Mouse (Mus musculus) limb, embryonic 12.5 days (tissue): ENCODE data around the gene Ctnna3. TPM values are rescaled to one million over a fixed set of nuclear protein-coding genes. Genes with fewer than 3 reads are reported as not detected.

Experiments
- ATAC-seq: fragments of 200-750 bp; cut with Nextera tagmentation; 2 replicates; pipeline ENCODE4 v1.8.0; 2017; ENCODE audit warnings: low read depth, moderate TSS enrichment; ENCODE audit not compliant: insufficient number of reproducible peaks, insufficient read depth, low FRiP score, low TSS enrichment
- H3K27ac ChIP-seq: fragments of 300-500 bp; sonication (generic); 2 replicates; pipeline ENCODE4 v1.5.1; 2016; ENCODE audit warnings: mild to moderate bottlenecking, moderate library complexity
- H3K27me3 ChIP-seq: fragments of 300-500 bp; sonication (generic); 2 replicates; pipeline ENCODE4 v1.6.1; 2016; ENCODE audit warnings: mild to moderate bottlenecking, moderate library complexity
- H3K36me3 ChIP-seq: fragments of 300-500 bp; sonication (generic); 2 replicates; pipeline ENCODE4 v1.6.1; 2016; ENCODE audit warnings: mild to moderate bottlenecking, moderate library complexity
- H3K4me1 ChIP-seq: fragments of 300-500 bp; sonication (generic); replicated peaks from 2 replicates; pipeline ENCODE4 v1.6.1; 2016
- H3K4me2 ChIP-seq: fragments of 300-500 bp; sonication (generic); 2 replicates; pipeline ENCODE4 v1.6.1; 2016; ENCODE audit warnings: mild to moderate bottlenecking, moderate library complexity
- H3K4me3 ChIP-seq: fragments of 300-500 bp; sonication (generic); replicated peaks from 2 replicates; pipeline ENCODE4 v1.5.1; 2016; ENCODE audit warnings: mild to moderate bottlenecking
- H3K9ac ChIP-seq: fragments of 300-500 bp; sonication (generic); replicated peaks from 2 replicates; pipeline ENCODE4 v1.6.1; 2016; ENCODE audit warnings: mild to moderate bottlenecking, moderate library complexity
- H3K9me3 ChIP-seq: fragments of 300-500 bp; sonication (generic); 2 replicates; pipeline ENCODE4 v1.6.1; 2016; ENCODE audit warnings: mild to moderate bottlenecking, moderate library complexity
- WGBS: fragments of 180-500 bp; shearing (Covaris S2); methylation state at CpG from one replicate; pipeline ENCODE4 v1.1.7; 2016; 5-methylcytosine and 5-hydroxymethylcytosine counted together
- polyA plus RNA-seq: library from polyadenylated mRNA; unstranded; fragments of >200 nt; fragmentation: Nextera tagmentation; extraction: Ambion mirVana; gene quantifications from 2 replicates; pipeline ENCODE4 v1.2.1, GENCODE M21; 2016

Gene Ctnna3
- polyA plus RNA-seq, 1 experiment from 2014 or later: 0.24 TPM

DNA sequence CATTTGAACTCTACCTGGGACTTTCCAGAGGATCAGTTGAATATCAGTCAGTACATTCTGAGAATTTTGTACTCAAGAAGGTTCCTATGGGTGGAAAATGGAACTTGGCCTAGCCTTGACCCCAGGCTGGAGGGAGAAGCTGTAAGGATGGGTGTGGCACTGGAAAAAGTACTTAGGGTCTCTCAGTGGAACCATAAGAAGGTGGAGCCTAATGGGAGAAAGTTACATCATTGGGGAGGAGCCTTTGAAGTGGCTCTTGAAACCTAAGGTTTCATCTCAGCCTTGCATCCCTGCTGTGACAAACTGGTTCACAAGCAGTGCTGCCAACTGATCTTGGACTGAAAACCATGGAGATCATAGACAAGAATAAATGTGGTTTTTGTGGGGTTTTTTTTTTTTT lies 1318.8 kb downstream of the Ctnna3 start:
- Histone ChIP-seq H3K27me3 (no peaks in the 10 kb centered on the region), H3K9me3 (no peaks in the 10 kb centered on the region), H3K4me1 (no peaks in the 10 kb centered on the region), H3K9ac (no peak overlapping the region), H3K27ac (no peak overlapping the region), H3K4me3 (no peak overlapping the region), H3K4me2 (no peak overlapping the region), H3K36me3 (no peaks in the 10 kb centered on the region)
- no peak for ATAC-seq

DNA sequence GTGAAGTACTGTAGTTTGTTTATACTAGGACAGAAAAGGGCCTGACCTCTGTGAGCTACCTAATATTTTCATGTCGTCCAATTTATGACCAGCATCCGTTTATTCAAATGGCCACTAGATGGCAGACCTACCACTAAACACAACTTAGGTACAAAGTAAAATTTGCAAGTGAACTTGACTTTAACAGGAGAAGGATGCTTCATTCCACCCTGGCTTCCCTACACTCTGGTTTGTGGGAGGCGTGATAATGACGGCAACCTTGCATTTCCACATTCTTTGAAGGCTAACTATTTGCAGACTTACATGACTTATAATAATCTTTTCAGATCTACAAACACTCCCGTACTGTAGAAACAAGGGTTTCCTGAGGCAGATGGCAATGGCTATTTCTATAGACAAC lies 1320.9 kb downstream of the Ctnna3 start:
- no peak overlapping the region for H3K4me2 ChIP-seq

DNA sequence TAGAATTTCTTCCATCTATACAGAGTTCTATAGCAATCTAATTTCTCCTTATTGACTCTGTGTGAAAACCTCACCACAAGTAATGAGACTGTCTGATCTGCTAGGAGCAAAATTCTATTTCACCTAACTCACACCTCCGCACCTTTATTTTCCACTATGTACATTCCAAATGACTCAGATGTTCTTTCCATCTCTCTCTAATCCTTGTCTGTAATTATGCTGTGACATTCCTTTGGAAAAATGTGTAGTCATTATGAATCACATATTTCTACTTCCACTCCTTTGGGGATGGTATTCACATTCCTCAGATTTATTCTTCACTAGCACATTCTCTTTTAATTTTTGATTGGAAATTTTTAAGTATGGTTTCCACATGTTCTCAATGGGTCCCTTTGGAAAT lies 1406.4 kb downstream of the Ctnna3 start:
- 89% methylated on average over 1 of the region's 1 CpGs for WGBS
- H3K9ac ChIP-seq: no peak overlapping the region
- ATAC-seq: no peak

More for the DNA sequence above, 1320.9 kb downstream of the Ctnna3 start:
- 46% methylated on average over 5 of the region's 5 CpGs for WGBS
- Histone ChIP-seq H3K4me3 (no peak overlapping the region), H3K36me3 (no peaks in the 10 kb centered on the region), H3K27me3 (no peaks in the 10 kb centered on the region), H3K27ac (no peak overlapping the region), H3K9ac (no peak overlapping the region), H3K9me3 (no peaks in the 10 kb centered on the region), H3K4me1 (no peaks in the 10 kb centered on the region)
- no peak for ATAC-seq

GRCm38 (mm10) chr10:64861439-64861838 lies 1431.5 kb downstream of the Ctnna3 start:
- 71% methylated on average over 2 of the region's 2 CpGs for WGBS

More for the DNA sequence above, 1406.4 kb downstream of the Ctnna3 start:
- Histone ChIP-seq H3K9me3 (no peaks in the 10 kb centered on the region; the same call in 1 of the 2 replicates), H3K4me3 (no peak overlapping the region), H3K4me1 (no peaks in the 10 kb centered on the region), H3K27ac (no peak overlapping the region), H3K36me3 (no peaks in the 10 kb centered on the region), H3K27me3 (no peaks in the 10 kb centered on the region), H3K4me2 (no peak overlapping the region)

DNA sequence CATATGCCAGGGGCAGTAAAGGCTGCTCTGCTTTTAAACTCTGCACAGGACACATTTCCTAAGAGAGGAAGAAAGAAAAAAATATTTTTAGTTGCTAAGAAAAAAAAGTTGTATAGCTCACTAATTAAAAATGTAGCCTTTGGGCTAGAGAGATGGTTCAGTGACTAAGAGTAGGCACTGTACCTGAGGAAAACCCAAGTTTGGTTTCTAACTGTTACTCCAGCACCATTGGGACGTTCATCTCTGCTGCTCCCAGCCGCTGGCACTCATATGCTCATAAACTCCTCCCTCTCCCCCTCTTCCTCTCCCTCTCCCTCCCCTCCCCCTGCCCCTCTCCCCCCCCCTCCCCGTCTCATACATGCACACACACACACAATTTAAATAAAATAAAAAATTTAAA lies 1441.0 kb downstream of the Ctnna3 start:
- Histone ChIP-seq H3K4me2 (no peak overlapping the region), H3K9me3 (no peaks in the 10 kb centered on the region), H3K27me3 (no peaks in the 10 kb centered on the region), H3K36me3 (no peaks in the 10 kb centered on the region), H3K4me1 (no peaks in the 10 kb centered on the region), H3K9ac (no peak overlapping the region), H3K27ac (no peak overlapping the region), H3K4me3 (no peak overlapping the region)
- WGBS: 65% methylated on average over 3 of the region's 3 CpGs
- ATAC-seq: no peak

More at GRCm38 (mm10) chr10:64861439-64861838, 1431.5 kb downstream of the Ctnna3 start:
- Histone ChIP-seq H3K27me3 (no peaks in the 10 kb centered on the region), H3K27ac (no peak overlapping the region), H3K9me3 (no peaks in the 10 kb centered on the region), H3K9ac (no peak overlapping the region), H3K4me3 (no peak overlapping the region), H3K36me3 (no peaks in the 10 kb centered on the region), H3K4me1 (no peaks in the 10 kb centered on the region), H3K4me2 (no peak overlapping the region)
- no peak for ATAC-seq

DNA sequence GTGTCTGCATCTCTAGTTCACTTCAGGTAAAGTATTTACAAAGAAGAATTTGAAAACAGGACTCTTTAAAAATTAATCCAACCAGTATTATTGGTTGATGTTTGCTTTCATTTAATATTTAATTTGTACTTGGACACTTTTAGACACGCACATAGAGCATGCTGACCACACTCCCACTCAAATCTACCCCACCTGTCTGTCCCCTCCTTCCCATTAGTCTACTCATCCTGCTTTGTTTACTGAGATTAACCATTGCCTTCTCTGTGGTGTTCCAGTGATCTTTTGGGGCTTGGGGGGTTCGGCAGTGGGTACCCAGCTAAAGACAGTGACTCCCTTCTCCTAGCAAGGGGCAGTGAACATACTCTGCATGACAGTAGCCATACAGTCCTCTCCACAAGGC lies 1446.6 kb downstream of the Ctnna3 start:
- Histone ChIP-seq H3K4me1 (no peaks in the 10 kb centered on the region), H3K27ac (no peak overlapping the region), H3K4me3 (no peak overlapping the region), H3K27me3 (no peaks in the 10 kb centered on the region), H3K9me3 (no peaks in the 10 kb centered on the region), H3K36me3 (no peaks in the 10 kb centered on the region), H3K4me2 (no peak overlapping the region), H3K9ac (no peak overlapping the region)
- WGBS: 79% methylated on average over 2 of the region's 2 CpGs
- no peak for ATAC-seq

DNA sequence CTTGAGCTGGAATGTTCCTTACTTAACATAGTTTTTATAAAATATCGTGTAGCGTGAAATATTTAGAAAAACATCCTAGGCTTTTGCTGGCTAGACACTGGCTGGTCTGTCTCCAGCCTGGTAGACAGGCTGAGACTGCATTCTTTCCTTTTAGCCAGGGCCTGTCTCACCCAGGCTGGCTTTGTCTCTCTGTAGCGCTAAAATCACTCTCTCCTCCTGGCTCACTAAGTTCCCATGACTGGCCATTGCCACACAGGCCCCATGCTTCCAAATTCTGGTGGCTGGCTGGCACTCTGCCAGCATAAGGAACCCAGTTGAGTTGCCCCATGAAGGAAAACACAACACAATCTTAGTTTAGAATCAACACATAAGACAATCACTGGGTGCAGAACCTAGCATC lies 1450.0 kb downstream of the Ctnna3 start:
- no peaks in the 10 kb centered on the region for H3K4me1 ChIP-seq
- ATAC-seq: no peak
- H3K9ac ChIP-seq: no peak overlapping the region
- no peak overlapping the region for H3K27ac ChIP-seq
- no peaks in the 10 kb centered on the region for H3K9me3 ChIP-seq
- H3K36me3 ChIP-seq: no peaks in the 10 kb centered on the region
- H3K27me3 ChIP-seq: no peaks in the 10 kb centered on the region
- H3K4me3 ChIP-seq: no peak overlapping the region
- WGBS: 73% methylated on average over 3 of the region's 3 CpGs
- no peak overlapping the region for H3K4me2 ChIP-seq

GRCm38 (mm10) chr10:64886946-64887345 lies 1457.0 kb downstream of the Ctnna3 start:
- H3K9me3 ChIP-seq: no peaks in the 10 kb centered on the region
- no peak overlapping the region for H3K4me2 ChIP-seq
- no peak for ATAC-seq
- no peak overlapping the region for H3K27ac ChIP-seq
- H3K36me3 ChIP-seq: no peaks in the 10 kb centered on the region
- no peaks in the 10 kb centered on the region for H3K27me3 ChIP-seq
- no peak overlapping the region for H3K9ac ChIP-seq
- 81% methylated on average over 9 of the region's 9 CpGs for WGBS
- no peaks in the 10 kb centered on the region for H3K4me1 ChIP-seq
- H3K4me3 ChIP-seq: no peak overlapping the region

DNA sequence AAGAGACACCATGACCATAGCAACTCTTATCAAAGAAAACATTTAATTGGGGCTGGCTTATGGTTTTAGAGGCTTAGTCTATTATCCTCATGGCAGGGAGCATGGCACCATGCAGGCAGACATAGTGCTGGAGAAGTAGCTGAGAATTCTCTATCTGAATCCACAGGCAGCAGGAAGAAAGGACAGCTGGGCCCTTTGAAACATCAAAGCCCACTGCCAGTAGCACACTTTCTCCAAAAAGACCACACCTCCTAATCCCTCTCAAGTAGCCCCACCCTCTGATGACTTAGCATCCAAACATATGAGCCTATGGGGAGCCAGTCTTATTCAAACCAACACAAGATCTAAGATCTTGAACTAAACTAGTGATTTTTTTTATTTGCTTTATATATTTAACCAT lies 1462.6 kb downstream of the Ctnna3 start:
- no peak overlapping the region for H3K4me2 ChIP-seq
- H3K4me1 ChIP-seq: no peaks in the 10 kb centered on the region
- no peaks in the 10 kb centered on the region for H3K9me3 ChIP-seq
- no peak overlapping the region for H3K9ac ChIP-seq
- no peak overlapping the region for H3K4me3 ChIP-seq
- H3K27ac ChIP-seq: no peak overlapping the region
- H3K27me3 ChIP-seq: no peaks in the 10 kb centered on the region
- no peaks in the 10 kb centered on the region for H3K36me3 ChIP-seq
- no peak for ATAC-seq

DNA sequence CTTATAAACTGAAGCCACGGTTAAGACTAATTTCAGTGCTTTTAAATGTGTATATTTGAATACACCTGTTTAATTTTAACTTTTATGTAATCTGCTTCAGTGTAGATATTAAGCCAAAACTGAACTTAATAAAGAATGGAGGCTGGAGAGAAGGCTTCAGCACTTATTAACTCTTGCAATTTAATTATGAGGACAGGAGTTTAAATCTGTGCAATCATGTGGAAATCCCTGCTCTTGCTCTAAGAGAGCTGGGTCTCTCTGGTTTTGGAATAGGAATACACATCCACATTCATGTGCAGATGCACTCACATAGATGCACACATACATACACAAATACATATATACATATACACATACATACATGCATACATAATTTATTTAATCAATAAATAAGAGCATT lies 1468.8 kb downstream of the Ctnna3 start:
- H3K9ac ChIP-seq: no peak overlapping the region
- no peak overlapping the region for H3K4me3 ChIP-seq
- no peak overlapping the region for H3K27ac ChIP-seq
- H3K9me3 ChIP-seq: no peaks in the 10 kb centered on the region
- no peak overlapping the region for H3K4me2 ChIP-seq
- no peak for ATAC-seq
- no peaks in the 10 kb centered on the region for H3K27me3 ChIP-seq
- no peaks in the 10 kb centered on the region for H3K4me1 ChIP-seq
- 89% methylated on average over 1 of the region's 1 CpGs for WGBS
- H3K36me3 ChIP-seq: no peaks in the 10 kb centered on the region

DNA sequence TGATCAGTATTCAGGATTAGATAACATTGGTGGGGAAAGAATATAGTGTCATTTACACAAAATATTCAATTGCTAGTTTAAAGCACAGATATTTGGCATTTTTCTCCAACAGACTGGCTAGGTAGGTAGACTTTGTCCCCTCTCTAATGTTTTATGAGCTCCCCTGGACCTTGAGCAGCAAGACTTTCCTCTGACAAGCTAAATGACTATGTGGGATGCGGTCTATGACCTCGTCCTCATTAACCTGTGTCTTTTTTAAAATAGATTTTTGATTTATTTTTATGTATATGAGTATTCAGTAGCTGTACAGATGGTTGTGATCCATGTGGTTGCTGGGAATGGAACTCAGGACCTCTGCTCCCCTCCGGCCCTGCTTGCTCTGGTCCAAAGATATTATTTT lies 1471.8 kb downstream of the Ctnna3 start:
- no peak for ATAC-seq
- Histone ChIP-seq H3K36me3 (no peaks in the 10 kb centered on the region), H3K27me3 (no peaks in the 10 kb centered on the region), H3K9me3 (no peaks in the 10 kb centered on the region), H3K4me2 (no peak overlapping the region), H3K9ac (no peak overlapping the region), H3K27ac (no peak overlapping the region), H3K4me1 (no peaks in the 10 kb centered on the region), H3K4me3 (no peak overlapping the region)
- WGBS: 83% methylated on average over 3 of the region's 3 CpGs

DNA sequence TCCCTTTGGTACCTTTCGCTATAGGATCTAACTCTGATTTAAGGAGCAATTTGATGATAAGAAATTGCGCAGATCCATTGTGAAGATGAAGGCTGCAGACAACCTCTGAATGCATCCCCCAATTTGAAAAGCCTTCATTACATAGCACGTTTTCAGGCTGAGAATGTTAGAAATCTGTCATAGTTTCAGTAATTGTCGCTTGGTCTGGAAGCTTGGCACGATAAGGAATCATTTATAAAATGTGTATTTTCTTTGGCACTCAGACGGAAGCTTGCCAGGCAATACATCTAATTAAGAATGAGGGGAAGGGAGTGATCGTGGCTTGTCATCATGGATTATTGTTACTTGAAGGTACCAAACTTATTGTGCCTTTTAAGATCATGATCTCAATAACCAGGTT lies 1511.1 kb downstream of the Ctnna3 start:
- WGBS: 90% methylated on average over 7 of the region's 7 CpGs
- no peak overlapping the region for H3K9ac ChIP-seq
- no peaks in the 10 kb centered on the region for H3K9me3 ChIP-seq
- no peak for ATAC-seq
- H3K4me3 ChIP-seq: no peak overlapping the region
- no peak overlapping the region for H3K27ac ChIP-seq
- H3K4me2 ChIP-seq: no peak overlapping the region
- H3K4me1 ChIP-seq: no peaks in the 10 kb centered on the region
- no peaks in the 10 kb centered on the region for H3K36me3 ChIP-seq
- H3K27me3 ChIP-seq: no peaks in the 10 kb centered on the region
